Mouse (Mus musculus): ENCODE data around the gene Mob3b.

Mob3b gene

DNA sequence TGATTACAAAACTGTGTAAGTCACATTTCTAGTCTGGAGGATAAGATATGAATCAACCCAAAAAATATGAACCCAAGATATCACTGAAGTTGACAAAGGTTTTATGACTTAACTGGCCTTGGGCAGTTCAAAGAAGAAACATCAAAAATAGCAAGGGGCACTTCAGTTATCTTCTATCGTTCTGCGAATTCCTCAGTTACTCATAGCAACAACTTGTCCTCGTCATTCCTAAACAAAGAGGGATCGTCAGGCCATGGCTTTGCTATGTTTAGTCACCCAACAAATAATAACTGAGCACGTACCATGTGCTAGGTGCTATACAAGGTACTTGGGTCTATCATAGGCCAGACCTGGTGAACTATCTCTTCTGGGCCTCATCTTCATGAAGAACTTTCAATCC lies 10.7 kb downstream of the Mob3b start:
- DNase-seq, result no peak

DNA sequence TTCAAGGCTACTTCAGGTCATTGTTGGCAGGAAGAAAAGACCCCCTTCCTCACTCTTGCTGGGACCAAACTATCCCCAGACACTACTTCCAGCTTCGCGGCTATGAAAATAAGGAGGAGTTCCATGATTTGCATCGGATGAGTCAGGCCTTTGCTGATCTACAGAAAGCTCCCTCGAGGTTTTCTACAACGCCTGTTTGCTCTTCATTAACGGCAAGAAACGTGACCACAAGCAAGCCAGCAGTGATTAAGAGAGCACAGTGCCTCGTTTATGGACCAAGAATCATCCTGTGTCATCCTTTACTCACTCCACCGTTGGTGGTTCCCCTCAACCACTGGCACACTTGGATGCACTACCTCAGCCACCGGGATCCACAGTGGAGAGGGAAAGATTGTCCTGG lies 11.6 kb downstream of the Mob3b start:
- DNase-seq, result no peak

DNA sequence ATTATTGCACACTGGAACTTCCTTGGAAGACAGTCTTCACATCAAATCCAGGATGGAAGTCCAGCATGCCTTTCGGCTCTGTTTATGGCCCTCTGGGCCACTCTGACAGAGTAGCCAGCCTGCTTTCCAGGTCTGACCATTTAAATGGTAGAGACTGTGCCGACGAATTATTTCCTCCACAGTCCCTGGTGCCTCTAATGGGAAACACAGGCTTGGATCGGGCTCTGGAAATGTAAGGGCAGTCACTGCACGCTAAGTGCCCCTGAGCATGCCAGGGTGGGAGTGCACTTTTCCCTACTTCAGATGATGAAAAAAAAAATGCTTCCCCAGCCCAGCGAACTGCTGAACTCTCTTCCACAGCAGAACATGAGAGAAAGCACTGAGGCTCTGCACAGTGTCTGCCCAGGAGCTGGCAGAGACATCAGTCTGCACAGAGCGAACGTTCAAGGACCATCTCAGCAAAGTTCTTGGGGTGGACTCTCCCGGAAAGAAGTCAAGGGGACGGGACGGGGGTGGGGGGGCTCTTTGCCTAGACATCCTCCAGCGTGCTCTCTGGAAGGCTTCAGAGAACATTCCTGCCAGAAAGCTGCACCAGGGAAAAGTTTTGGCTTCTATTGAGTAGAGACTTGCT lies 13.7 kb downstream of the Mob3b start:
- DNase-seq, result no peak

DNA sequence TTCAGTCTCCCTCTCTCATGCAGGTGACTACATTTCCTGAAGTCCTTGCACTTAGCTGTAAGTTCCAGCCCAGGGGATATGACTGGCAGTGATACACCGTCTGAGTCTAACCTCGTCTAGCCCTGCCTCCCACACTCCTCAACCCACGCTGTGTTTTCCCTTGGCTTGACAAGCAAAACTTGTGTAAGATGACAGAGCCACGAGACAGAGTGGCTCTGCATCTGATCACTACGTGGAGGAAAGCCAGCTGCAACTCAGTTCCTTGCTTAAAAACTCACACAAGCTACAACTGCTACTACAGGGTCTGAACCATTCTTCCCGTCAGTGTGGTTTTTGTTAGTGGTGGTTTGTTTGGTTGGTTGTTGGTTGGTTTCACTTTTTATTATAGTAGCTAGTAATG lies 17.0 kb downstream of the Mob3b start:
- DNase-seq, result no peak

DNA sequence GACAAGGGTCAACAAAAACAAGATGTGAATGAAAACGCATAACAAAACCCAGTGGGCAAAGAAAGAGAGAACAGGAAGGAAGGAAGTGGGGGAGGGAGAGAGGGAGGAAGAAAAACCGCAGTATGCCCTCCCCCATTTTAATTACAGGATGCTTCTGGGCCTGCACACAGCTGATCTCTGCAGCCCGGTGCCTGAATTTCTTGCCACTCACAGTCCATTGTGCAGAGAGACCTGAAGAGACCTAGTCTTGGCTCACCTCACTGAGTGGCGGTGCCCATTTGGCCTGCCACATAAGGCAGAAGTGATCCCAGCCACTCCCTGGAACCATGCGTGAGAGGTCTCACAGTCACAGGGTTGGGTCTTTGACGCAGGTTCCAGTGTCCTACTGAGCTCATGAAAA lies 19.2 kb downstream of the Mob3b start:
- peak in 1 of 2 experiments; percentile 42 for DNase-seq

DNA sequence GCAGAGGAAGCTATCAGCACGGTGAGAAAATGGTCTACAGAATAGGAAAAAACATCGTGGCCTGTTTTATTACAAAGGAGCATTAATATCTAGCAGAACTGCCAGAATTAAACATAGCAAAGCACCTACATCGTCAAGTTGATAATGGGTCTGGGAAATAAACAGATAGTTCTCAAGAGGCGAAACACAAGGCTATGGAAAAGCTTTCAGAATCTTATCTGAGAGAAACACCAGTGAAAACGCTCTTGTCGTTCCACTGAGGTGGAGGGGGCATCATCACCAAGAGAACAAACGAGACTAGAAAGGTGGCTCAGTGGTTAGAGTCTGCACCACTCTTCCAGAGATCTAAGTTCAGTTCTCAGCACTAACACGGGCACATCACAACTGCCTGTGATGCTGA lies 20.3 kb downstream of the Mob3b start:
- DNase-seq, result no peak

DNA sequence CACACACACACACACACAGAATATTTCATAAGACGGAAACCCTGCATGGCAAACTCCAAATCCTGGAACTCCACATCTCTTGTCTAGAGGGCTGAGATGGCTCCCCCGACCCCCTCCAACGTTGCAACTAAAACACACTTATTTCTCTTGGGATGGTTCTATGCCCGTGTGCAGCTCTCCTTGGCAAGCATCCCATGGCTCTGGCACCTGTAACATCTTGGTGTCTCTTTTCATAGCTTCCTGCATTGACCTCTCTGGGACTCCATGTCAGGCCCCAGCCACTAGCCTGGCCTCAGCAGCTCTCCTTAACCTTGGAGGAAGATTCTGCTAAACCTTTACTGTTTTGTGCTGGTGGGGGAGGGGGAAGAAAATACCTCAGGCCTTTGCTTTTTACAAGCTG lies 21.5 kb downstream of the Mob3b start:
- peak in 1 of 2 experiments; percentile 14 for DNase-seq

DNA sequence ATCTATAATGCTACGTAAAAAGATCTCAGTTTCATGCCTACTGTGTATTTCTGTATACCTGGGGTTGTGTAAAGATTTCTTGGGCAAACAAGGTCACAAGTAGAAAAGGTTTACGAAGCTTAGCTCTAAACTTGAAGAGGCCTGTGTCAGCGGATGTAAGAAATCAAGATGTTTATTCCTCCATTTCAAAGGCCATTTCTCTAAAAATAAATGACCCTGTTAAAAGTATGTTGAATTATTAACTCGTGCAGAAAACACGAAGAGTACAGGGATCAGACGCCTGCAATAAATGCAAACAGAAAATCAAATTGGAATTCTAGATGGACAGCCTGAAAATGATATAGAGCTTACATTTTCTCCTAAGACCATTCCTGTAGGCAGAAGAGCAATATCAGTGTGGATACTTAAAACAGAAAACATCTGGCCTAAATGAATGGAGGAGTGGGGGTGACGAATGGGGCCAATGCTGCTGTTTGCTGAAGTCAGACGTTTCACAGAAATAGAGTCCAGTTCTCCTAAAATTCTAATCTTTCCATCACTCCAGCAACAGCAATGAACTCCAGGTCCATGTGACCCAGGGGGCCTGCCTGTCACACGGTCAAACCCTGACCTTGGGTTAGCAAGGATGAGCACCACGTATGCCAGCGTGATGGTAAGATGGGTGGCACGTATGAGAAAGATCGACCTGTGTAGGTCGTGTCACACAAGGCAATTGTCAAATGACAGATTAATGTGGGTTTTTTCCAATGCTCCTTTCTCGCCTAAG lies 22.3 kb downstream of the Mob3b start:
- DNase-seq, result no peak

DNA sequence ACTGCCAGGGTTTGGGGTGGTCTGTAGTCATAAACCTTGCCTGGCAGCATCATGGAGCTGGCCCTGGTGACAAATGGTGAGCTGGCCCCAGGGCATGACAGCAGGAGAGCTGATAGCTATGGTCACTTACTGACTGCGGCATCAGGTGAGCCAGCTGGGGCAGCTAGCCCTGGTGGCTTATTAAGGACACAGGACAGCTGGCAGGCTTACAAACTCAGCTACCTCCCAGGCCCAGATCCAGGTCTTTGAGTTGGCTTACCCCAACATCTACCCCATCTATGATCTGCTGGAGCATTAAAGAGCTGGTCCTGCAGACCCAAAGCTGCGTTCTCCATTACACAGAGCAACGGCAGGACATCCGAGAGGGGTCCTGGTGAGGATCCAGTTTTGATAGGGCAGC lies 23.9 kb downstream of the Mob3b start:
- DNase-seq, result peak in 1 of 2 experiments; percentile 33

DNA sequence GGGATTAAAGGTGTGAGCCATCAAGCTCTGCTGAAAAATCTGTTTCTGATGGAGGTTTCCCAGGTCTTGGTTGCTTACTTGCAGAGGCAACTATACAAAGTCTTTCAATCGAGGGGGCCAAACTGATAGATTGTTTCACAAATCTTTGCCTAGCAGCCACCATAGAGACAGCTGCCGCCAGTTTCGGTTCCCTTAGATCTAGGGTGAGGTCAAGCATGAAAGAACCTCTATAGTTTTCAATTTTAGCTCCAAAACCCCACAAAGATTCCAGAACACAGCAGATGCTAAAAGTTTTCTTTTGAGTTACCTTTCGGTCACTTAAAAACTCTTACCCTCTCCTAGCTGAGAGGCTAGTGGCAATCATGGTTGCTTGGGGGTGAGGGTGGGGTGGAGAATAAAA lies 25.7 kb downstream of the Mob3b start:
- no peak for DNase-seq

DNA sequence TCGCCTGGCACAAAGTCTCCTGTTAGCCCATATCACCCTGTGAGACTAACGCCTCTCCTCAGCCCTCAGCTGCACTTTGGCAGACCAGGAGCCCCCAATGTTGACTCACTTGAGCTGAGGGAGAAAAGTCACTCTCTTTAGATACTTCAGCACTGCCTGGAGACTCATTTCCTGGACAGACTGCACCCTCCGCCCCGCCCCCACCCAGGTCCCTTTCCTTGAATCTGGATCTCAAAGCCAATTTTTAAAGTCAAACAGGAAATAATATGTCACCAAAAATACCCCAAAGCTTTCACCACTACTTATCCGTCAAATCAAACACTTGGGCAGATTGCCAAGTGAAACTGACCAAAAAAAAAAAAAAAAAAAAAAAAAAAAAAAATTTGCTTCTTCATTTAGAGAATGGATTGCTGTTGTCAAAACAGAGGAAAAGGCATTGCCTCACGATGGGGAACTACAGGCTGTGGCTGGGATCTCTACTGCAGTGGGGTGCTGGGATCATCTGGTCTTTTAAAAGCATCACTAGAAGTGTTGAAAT lies 26.8 kb downstream of the Mob3b start:
- DNase-seq, result no peak

DNA sequence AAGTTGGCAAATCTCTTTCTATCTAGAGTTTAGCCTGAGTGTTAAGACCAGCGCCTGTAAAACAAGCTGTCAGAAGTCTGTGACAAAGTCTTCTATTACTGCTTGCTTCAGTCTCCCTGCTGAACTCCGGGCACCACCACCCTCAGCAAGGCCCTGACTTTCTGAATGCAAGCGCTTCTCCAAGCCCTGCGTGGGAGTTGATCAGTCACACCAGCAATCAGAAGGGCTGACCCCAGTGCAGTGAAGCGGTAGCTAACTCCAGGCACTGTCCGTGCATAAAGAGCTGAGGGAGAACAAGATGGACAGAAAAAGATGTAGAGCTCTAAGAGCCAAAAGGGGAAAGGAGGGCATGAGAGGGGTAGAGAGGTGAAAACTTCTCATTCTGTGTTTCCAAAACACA lies 29.5 kb downstream of the Mob3b start:
- peak in 1 of 2 experiments; percentile 6 for DNase-seq

DNA sequence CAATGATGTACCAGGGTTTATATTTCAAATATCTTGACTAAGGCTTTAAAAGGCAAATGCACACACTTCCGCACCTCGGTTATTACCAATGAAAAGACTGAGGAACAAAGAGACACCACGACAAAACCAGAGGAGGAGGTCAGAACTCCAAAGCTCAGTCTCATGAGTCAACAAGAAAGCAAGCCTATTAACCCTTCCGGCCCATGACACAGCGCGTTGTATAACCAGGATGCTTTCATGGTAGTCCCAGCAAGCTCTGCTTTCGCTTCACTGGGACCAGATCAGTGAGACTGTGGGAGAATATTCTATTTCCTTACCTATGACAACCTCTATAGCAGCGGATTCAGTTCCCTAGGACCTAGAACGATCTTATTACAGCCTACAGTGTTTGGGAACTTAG lies 30.5 kb downstream of the Mob3b start:
- no peak for DNase-seq

DNA sequence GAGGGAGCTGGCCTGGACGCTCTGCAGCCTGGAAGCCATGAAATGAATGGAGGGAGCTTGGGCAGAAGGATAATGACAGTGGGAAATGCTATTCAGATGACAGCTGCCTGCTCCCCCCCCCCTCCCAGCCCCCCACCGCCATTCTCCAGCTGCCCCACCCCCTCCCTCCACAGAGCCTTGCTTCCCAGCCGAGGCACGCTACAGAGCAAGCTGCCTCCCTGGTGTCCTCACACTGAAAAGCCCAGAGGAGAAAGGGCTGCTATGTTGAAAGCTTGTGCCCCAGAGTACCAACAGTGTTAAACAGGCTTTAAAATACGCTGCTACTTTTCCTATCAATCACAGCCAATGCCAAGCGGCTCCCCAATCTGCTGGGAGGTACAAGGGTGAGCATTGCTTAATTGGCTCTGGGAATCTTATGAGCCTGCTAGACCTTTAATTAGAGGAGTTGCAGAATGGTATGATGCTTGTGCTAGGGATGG lies 31.9 kb downstream of the Mob3b start:
- peak; percentile 48 to 52 for DNase-seq

DNA sequence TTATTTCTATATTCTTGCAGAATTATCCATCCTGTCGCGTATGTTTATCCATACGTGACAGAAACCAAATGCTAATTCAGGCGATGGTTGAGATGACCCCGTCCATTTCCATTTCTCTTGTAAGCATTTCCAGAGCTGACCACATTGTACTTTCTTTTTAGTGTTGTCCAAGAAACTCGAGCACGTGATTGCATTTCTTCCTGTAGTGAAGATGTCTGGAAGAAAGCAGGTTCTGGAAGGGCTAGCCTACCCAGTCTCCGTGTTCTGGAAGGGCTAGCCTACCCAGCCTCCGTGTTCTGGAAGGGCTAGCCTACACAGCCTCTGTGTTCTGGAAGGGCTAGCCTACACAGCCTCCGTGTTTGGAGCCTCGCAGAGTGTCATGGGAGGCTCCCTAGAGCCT lies 33.3 kb downstream of the Mob3b start:
- no peak for DNase-seq

DNA sequence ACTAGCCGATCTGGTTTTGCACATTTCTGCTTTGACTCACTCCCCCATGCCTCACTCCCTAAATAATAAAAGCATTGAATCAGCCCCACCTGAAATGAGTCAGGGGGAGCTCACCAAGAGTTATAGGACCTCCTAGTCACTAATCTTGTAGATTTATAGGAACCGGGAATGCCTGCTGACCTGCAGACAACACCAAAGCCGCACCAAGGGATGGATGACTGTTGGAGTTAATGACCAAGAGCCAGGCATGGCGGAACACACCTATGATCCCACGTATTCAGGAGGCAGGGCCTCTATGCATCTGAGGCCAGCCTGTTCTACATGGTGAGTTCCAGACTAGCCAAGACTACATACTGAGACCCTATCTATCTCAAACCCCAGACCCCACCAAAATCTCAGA lies 34.2 kb downstream of the Mob3b start:
- no peak for DNase-seq

DNA sequence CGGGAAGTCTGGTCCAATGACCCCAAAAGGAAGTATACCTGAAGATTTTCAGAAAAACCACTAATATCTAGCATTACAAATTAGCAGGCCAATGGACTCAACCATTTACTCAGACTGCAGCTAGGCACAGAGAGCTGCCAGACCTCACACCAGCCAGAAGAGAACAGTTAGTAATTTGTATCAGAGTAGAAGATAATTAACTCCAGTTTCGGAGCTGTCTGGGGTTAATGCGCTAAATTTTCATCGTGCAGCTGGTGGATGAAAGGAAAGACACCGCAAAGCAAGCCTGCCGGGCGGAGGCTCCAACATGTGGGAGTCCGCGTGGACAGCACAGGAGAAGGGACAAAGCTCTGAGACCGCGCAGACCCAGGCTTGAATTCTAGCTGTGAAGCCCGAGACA lies 36.2 kb downstream of the Mob3b start:
- DNase-seq, result no peak

DNA sequence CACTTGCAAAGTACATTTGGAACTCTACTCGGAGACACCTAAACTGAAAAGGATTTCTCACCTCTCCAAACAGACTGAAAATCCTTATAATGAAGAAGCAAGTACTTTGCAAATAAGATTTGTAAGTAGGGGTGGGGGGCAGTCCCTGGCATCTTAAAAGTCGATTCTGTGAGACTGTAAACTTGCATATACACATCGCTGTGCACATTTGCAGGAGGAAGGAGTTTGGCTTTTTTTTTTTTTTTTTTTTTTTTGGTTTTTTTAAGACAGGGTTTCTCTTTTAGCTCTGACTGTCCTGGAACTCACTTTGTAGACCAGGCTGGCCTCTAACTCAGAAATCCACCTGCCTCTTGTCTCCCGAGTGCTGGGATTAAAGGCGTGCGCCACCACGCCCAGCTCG lies 36.7 kb downstream of the Mob3b start:
- no peak for DNase-seq

DNA sequence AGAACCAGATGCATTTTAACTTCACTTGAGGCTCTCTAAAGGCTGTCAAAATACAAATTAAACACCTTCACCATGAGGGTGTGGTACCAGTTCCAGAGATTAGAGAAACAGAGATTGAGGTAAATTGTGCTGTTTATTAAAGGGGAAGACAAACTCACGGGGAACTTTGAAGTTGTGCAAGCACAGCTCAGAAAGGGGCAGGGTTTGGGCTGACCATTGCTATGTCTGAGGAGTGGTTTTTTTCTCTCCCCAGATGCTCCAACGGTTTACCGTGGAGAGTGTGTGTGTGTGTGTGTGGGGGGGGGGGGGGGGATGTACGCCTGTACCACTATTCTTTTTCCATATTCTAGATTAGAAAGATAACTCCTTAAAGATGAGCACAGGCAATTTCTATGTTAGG lies 37.1 kb downstream of the Mob3b start:
- no peak for DNase-seq

DNA sequence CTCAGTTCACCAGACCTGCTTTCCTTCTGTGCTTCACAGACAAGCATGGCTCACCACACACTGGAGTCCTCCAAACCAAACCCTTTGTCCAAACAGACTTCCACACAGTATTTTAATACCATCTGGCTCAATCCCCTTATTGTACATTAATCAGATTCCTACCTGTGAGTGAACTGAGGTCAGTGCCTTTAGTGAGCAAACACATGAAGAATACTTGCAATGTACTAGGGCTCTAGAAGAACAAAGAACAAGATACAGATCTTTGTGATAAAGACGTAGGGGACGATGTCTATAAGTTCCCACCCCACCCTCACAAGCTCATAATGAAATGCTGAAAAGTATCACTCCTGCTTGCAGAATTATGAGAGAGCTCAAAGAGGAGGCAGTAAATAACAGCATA lies 38.4 kb downstream of the Mob3b start:
- no peak for DNase-seq

DNA sequence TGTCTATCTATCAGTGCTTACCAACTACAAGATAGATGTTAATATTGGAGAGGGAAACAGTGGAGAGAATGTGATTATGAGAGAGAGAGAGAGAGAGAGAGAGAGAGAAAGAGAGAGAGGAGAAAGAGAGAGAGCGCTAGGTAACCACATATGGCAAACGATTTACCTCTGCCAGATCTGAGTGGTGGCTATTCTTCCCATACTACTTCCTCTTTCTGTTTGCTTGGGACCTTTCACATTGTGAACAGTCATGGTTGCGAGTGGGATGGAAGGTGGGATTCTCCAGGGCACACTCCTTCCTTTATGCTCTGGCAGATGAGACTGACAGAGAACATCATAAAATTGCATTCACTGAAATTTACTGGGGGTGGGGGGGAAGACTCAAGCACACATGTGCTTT lies 40.1 kb downstream of the Mob3b start:
- DNase-seq, result no peak

DNA sequence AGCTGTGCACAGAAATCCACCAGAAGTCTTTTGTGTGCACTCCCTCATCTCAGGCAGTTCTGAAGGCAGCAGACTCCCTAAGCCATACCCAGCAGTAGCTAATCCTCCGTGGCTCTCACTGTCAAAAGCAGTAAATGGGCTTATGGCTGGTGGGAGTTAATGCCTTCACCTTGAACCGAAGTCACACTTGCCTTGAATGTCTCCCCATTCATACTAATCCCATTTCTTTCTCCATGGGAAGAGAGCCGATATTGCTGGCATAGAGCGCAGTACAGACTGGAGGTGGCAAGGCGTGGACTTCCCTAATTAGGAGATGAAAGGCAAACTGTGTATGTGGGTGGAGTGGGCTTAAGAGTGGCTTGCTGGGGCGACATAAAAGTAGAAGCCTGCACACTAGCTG lies 41.4 kb downstream of the Mob3b start:
- no peak for DNase-seq

DNA sequence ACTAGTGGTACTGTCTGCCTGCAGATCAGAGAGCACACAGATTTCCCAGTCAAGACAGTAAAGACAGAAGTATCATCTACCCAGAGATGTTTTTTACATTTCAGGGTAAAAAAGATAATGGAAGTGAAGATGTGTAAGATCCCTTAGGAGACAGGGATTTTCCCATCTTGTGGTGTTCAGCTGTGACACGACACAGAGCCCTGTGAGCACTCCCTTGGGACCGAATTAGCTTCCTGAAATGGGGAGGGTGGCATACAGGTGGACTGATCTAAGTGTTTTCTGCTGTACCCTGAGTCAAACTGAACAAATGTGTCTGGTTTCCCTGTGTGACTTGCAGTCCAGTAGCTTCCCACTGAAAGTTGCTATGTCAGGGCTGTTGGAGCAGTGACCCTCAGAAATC lies 42.3 kb downstream of the Mob3b start:
- DNase-seq, result no peak

DNA sequence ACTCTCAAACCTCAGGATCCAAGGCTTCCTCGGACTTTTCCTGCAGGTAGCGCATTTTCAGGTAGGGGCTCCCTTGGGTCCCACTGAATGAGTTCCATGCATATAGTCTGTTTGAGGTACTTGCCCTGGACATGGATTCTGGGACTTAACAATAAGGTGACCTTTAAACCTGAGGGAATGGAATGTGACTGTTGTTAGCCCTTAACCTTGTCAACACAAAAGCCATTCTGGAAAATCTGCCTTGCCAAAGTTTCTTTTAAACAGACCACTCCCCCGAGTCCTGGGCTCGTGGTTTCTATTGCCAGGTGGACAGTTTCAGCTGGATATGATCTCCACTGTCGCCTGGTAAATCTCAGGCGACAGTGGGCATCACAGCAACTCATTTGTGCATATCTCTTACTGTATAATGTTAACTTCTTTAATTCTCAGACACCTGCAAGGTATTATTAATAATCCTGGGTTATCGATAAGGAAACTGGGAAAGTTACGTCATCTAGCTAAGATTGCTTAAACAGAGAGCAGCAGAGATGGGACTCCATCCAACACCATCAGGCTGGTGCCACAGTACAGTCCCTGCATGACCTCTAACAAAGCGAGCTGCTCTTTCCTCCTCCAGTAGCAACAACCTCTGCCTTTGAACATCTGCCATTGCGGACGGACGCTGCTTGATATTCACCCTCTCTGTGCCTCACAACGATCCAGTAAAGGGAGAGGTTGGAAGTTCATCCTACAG lies 43.6 kb downstream of the Mob3b start:
- no peak for DNase-seq

Data from cerebellum, postnatal 10 days (tissue).